Mouse (Mus musculus) c-Kit-negative CD71-positive TER-119-positive erythroid progenitor cells, embryonic 14.5 days (primary cell): Measurements from ENCODE around the gene Crybg2.

Experiments
- DNase-seq: peaks from one replicate; pipeline ENCODE4 v3.0.0-alpha.2; 2013; ENCODE audit warnings: low read depth, low spot score

Crybg2 gene

DNA sequence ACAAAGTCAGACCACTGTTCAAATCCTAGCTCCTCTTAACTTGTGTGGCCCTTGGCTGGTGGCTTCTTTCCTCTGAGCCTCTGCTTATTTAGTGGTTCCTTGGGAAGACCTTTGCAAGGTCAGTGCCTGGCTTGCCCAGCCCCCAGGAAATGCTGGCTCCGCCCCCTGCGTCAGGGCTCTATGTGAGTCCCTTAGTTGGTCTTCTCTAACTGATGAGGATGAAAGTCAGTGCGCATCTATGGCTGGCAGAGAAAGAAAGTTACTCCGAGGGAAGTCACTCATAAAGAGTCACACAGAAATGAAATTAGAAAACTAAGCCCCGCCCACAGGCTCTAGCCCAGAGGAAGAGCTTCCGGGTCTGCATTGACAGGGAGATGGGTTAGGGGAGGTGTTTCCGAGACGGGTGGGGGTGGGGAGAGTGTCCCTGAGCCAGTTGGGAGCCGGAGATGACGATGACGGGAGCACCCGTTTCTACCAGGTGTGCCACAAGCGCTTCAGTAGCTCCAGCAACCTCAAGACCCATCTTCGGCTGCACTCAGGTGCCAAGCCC lies 2.4 kb upstream of the Crybg2 start:
- no peak for DNase-seq

GRCm38 (mm10) chr4:134058908-134059307 lies 1.7 kb upstream of the Crybg2 start:
- DNase-seq: no peak

DNA sequence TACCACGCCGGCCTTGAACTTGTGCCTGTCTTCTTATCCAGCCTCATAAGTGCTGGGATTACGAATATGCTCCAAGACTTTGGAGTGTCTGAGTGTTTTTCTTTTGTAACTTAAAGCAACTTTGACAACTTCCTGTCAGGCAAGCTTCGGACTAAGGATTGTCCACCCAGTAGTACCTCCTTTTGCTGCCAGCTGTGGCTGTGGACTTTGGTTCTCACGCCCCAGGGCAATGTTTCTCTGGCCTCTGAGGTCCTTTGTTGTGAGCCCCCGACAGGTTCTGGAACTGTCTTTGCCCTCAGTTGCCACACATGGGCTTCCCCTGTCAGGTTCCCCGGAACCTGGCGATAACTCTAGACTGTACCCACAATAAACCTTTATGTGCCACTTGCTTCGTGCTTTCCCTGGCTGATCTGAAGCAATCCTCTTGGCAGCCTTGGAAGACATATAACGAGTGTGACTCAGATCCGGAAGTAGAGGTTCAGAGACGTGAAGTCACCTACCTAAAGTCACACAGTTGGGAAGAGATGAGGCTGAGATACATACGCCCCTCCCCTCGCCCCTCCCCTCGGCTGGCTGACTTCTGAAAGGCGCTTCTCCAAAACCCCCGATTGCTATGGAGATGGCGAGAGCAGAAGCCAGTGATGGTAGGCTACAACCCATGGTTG lies 683 bp downstream of the Crybg2 start:
- no peak for DNase-seq

- DNase-seq: peak; percentile 26
Observed at GRCm38 (mm10) chr4:134061944-134062446, 1.4 kb downstream of the Crybg2 start.

GRCm38 (mm10) chr4:134062561-134062960 lies 1.9 kb downstream of the Crybg2 start:
- DNase-seq: peak; percentile 12

GRCm38 (mm10) chr4:134065431-134066004 lies 4.9 kb downstream of the Crybg2 start:
- DNase-seq: no peak

DNA sequence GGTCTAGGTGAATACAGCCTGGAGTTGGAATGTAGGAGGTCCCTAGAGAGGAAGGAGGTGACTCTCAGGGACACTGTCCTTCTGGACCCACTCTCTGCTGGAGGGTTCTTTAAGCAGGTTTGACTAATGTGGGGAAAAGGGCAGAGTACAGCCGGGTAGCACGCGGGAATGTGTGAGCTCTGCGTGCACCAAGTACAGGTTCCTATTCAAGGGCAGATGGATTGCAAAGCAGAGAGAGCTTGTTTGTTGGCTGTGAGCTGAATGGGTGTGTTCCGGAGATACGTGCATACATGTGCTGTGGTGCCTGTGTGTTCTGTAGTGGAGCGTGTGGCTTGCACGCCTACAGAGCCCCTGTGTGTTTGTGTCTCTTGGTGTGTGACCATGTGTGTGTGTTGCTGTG lies 6.8 kb downstream of the Crybg2 start:
- no peak for DNase-seq

DNA sequence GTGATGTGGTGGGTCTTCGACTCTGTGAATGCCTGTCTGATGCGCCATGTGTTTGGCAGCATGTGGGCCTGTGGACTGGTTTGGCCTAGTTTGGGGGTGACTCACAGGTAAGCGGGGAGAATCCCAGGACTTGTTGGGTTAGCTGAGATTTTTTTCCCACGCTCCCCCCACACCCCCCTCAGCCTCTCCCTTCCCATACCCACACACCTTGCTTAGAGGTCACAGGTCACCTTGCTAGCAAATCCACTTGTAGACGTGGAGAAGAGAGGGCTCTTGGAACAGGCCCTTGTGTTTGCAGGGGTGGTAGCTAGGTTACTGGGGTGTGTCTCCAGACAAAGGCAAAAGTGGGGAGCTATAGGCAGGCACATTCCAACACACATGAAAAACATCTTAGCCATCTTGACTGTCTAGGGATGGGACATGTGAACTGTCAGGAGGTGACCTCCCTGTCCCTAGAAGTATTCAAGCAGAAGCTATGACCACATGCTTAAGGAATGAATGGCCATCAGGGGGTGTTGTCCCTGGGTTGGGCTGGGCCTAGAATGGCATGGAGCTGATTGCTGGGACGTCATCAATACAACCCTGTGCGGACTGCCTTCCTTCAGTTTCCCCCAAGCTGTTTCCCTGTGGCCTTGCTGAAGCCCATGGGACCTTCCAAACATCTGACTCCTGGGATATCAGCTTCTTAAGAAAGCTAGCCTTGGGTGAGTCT lies 7.4 kb downstream of the Crybg2 start:
- no peak for DNase-seq

DNA sequence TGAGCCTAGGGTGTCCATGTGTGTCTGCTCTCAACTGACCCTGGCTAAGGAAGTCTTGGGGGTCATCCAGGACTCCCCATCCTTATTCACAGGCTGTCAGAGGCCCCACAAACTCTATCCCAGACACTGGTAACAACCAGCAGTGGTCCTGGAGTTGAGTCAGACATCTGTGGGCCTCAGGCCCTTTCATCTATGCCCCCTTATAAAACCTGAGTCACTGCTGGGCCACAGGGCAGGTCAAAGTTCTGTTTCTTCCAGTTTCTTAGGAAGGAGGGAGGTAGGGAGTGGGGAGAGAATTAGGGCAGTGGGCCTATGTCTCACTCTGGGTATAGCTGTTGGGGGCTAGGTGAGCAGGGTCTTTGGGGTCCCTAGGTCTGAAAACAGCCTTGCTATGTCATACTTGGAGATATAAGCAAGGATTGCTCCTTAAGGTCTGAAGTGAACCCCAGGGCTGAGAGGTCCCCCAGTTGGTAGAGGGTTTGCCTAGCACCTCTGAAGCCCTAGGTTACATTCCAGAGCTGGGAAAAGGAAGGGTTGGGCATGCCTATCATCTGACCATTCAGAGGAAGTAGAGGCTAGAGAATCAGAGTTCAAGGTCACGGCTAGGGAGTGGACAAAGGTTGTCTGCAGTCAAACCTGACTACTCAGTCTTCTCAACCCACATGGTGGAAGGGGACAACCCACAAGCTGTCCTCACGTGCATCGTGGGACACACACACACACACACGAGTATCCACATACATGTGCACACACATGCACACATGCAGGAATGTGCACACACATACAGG lies 8.4 kb downstream of the Crybg2 start:
- no peak for DNase-seq

- no peak for DNase-seq
Observed at GRCm38 (mm10) chr4:134078694-134079093, 18.1 kb downstream of the Crybg2 start.

GRCm38 (mm10) chr4:134080674-134081073 lies 20.1 kb downstream of the Crybg2 start:
- no peak for DNase-seq

DNA sequence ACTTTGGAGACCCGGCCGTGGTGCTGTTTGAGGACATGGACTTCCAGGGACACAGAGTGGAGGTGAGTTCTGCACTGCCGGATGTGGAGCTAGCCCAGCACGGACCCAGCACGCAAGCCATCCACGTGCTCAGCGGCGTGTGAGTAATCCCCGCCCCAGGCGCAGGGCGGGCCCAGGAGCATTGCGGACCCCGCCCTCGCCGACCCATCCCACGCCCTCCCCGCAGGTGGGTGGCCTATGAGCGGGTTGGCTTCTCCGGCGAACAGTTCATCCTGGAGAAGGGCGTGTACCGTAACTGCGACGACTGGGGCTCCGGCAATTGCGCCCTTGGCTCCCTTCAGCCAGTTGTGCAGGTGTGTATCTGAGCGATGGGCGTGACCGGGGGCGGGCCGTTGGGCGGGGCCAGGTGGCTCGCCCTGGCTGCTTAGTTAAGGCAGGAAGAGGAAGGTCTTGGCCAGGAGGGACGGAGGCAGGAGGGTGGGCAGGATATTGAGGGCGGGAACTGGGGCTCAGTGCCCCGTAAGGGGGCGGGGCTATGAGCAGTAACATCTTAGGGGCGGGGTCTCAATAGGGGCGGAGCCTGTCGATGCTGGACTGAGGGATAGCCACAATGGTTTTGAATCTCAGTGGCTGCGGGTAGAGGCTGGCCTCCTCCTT lies 21.2 kb downstream of the Crybg2 start:
- peak; percentile 28 for DNase-seq

GRCm38 (mm10) chr4:134082460-134082859 lies 21.8 kb downstream of the Crybg2 start:
- DNase-seq: no peak

- DNase-seq: no peak
Observed at GRCm38 (mm10) chr4:134084999-134085398, 24.4 kb downstream of the Crybg2 start.

- DNase-seq: no peak
Observed at GRCm38 (mm10) chr4:134087412-134087811, 26.8 kb downstream of the Crybg2 start.

DNA sequence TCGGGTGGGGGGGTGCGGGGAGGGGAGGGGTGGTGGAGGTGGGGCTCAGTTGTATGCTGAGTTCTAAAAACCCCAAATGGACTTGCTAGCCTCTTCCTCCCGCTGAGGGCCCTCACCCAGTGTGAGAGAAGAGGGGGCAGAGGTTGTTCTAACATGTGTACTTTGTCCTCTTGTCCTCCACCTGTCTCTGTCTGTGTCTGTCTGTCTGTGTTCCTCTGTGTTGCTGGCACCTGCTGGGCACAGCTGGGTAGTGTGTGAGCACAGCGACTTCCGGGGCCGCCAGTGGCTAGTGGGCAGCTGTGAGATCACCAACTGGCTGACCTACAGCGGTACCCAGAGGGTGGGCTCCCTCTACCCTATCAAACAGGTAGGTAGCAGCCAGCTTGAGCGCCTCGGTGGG lies 28.4 kb downstream of the Crybg2 start:
- DNase-seq: no peak

DNA sequence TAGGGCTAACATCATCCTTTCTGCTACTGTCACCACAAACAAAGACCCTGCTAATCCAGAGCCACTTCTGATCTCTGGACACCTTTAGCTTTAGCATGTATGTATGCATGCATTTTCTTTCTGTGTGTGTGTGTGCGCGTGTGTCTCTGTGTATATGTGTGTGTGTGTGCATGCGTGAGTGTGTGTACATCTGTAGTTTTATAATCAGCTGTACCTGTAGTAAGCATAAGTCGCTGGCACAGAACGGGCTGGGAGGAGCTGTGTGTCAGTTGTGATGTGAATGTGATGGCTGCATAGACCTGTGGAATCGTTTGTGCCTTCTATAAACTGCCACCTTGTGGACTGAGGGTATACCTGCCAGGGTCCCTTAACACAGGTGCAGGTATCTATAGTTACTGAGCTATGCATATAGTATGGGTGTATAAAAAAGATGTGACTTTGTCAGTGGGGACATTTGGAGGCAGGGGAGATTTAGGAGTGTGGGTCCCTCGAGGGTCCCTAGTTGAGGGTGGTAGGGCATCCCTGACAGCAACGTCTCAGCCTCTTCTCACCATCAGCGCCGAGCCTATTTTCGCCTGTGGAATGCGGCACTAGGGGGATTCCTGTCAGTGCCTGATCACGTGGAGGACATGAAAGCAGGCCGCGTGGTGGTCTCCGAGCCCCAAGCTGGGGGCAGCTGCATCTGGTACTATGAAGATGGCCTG lies 30.1 kb downstream of the Crybg2 start:
- DNase-seq: no peak

- DNase-seq: no peak
Observed at GRCm38 (mm10) chr4:134091225-134091529, 30.6 kb downstream of the Crybg2 start.

DNA sequence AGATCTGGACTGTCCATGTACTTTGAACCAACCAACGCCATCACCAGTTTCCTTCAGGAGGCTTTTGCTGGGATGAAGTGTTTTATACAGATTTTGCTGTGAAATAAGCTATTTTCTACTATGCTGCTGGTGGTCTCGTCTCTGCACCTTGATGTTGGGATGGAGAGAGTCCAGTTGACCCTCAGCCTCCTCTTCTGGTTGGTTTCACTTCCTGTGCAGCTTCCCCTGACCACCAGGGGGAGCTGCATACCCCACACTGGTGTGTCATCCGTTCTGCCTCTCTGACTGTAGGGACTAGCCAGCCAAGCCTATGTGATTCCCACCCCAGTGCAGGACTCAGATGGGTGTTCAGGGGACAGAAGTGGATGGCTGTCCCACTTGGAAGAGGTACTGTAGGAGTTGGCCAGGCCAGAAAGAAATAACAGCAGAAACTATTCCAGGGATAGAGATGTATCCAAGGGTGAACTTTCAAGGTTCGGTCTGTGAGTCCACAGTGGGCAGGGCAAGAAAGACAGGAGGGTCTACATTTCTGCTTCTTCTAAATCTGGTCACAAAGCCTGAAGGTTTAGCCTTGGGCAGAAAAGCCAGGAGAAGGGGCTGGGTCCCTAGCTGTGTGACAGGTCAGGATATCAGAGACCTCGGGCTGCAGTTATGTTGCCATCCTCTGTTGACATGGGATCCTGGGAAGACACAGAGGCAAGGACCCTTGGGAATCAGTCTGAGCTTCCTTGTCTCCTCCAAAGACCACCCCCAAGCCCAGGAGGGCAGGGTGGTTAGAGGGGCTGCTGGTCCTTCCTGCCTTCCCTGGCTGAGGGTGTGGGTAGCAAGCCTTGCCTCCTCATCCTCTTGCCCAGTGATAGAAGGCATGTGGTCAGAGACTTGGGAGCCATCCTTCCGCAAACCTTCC lies 32.0 kb downstream of the Crybg2 start:
- DNase-seq: peak; percentile 34
